Mouse (Mus musculus) kidney, postnatal 36 days (tissue): ENCODE results near the gene Syn3.
"Not testable (repeated sequence)": the region's sequence is repeated elsewhere in the genome, so short reads cannot be mapped to it uniquely, and the experiment has no call there.

Source experiments
- DNase-seq, 2 experiments: peaks; one replicate each; pipeline ENCODE4 v3.0.0; 2021 to 2022; ENCODE audit warnings: mixed read lengths in 2 of 2

Gene Syn3

GRCm38 (mm10) chr10:86468612-86469546, 29.8 kb downstream of the Syn3 start:
- DNase-seq = no peak

GRCm38 (mm10) chr10:86463538-86464199, 35.0 kb downstream of the Syn3 start:
- peak; percentile 81 to 93 for DNase-seq

GRCm38 (mm10) chr10:86459643-86460042, 39.1 kb downstream of the Syn3 start:
- peak; percentile 13 to 19 for DNase-seq

GRCm38 (mm10) chr10:86457665-86458209, 41.0 kb downstream of the Syn3 start:
- no peak for DNase-seq

- no peak for DNase-seq
Observed at GRCm38 (mm10) chr10:86457195-86457594, 41.5 kb downstream of the Syn3 start.

- peak; percentile 61 to 63 for DNase-seq
Observed at GRCm38 (mm10) chr10:86455296-86456055, 43.2 kb downstream of the Syn3 start.

GRCm38 (mm10) chr10:86452326-86452995, 46.2 kb downstream of the Syn3 start:
- DNase-seq = peak; percentile 47 to 56

GRCm38 (mm10) chr10:86451294-86451693, 47.4 kb downstream of the Syn3 start:
- peak; percentile 53 to 79 for DNase-seq

- no peak for DNase-seq
Observed at GRCm38 (mm10) chr10:86446649-86447048, 52.0 kb downstream of the Syn3 start.

GRCm38 (mm10) chr10:86445207-86445606, 53.5 kb downstream of the Syn3 start:
- DNase-seq = no peak

- DNase-seq = no peak
Observed at GRCm38 (mm10) chr10:86444665-86445064, 54.0 kb downstream of the Syn3 start.

- no peak for DNase-seq
Observed at GRCm38 (mm10) chr10:86441765-86442164, 56.9 kb downstream of the Syn3 start.

GRCm38 (mm10) chr10:86439640-86440039, 59.1 kb downstream of the Syn3 start:
- DNase-seq = no peak

GRCm38 (mm10) chr10:86437294-86437693, 61.4 kb downstream of the Syn3 start:
- DNase-seq = no peak

- not testable (repeated sequence) for DNase-seq
Observed at GRCm38 (mm10) chr10:86435006-86435405, 63.7 kb downstream of the Syn3 start.

GRCm38 (mm10) chr10:86429651-86430050, 69.0 kb downstream of the Syn3 start:
- peak in 1 of 2 experiments; percentile 57 for DNase-seq

- peak; percentile 27 to 41 for DNase-seq
Observed at GRCm38 (mm10) chr10:86427956-86428355, 70.7 kb downstream of the Syn3 start.

- DNase-seq = peak; percentile 19 to 40
Observed at GRCm38 (mm10) chr10:86425690-86426530, 72.8 kb downstream of the Syn3 start.

GRCm38 (mm10) chr10:86421731-86422370, 76.8 kb downstream of the Syn3 start:
- peak; percentile 47 to 58 for DNase-seq

- DNase-seq = peak; percentile 64 to 78
Observed at GRCm38 (mm10) chr10:86418931-86419330, 79.8 kb downstream of the Syn3 start.

- peak; percentile 11 to 34 for DNase-seq
Observed at GRCm38 (mm10) chr10:86418345-86418744, 80.4 kb downstream of the Syn3 start.
